Mouse (Mus musculus) hindbrain, embryonic 16.5 days (tissue): ENCODE results near the gene Ldlrap1. TPM values are rescaled to one million over a fixed set of nuclear protein-coding genes. Genes with fewer than 3 reads are reported as not detected.

Source experiments
- ATAC-seq: fragments of 200-750 bp; cut with Nextera tagmentation; 2 replicates; pipeline ENCODE4 v1.8.0; 2017; ENCODE audit warnings: moderate TSS enrichment, moderate library complexity
- H3K27ac ChIP-seq: fragments of 300-500 bp; sonication (generic); 2 replicates; pipeline ENCODE4 v1.5.1; 2014; ENCODE audit warnings: low read depth, mild to moderate bottlenecking, control low read depth, low read length, moderate library complexity
- H3K27me3 ChIP-seq: fragments of 300-500 bp; sonication (generic); replicated peaks from 2 replicates; pipeline ENCODE4 v1.6.1; 2014; ENCODE audit warnings: low read length; ENCODE audit not compliant: control insufficient read depth, insufficient read depth
- H3K36me3 ChIP-seq: fragments of 300-500 bp; sonication (generic); 2 replicates; pipeline ENCODE4 v1.6.1; 2014; ENCODE audit warnings: mild to moderate bottlenecking, low read length, moderate library complexity, mixed read lengths; ENCODE audit not compliant: control insufficient read depth, insufficient read depth
- H3K4me1 ChIP-seq: fragments of 300-500 bp; sonication (generic); 2 replicates; pipeline ENCODE4 v1.6.1; 2014; ENCODE audit warnings: low read depth, low read length; ENCODE audit not compliant: control insufficient read depth, insufficient read depth
- H3K4me2 ChIP-seq: fragments of 300-500 bp; sonication (generic); 2 replicates; pipeline ENCODE4 v1.6.1; 2014; ENCODE audit warnings: mild to moderate bottlenecking, low read length, control low read depth, moderate library complexity
- H3K4me3 ChIP-seq: fragments of 300-500 bp; sonication (generic); 2 replicates; pipeline ENCODE4 v1.5.1; 2014; ENCODE audit warnings: mild to moderate bottlenecking, low read length, control low read depth, moderate library complexity
- H3K9ac ChIP-seq: fragments of 300-500 bp; sonication (generic); 2 replicates; pipeline ENCODE4 v1.6.1; 2014; ENCODE audit warnings: low read depth, mild to moderate bottlenecking, control low read depth, low read length, moderate library complexity
- H3K9me3 ChIP-seq: fragments of 300-500 bp; sonication (generic); 2 replicates; pipeline ENCODE4 v1.6.1; 2014; ENCODE audit warnings: mild to moderate bottlenecking, low read length, moderate library complexity; ENCODE audit not compliant: control insufficient read depth
- WGBS: fragments of 180-500 bp; shearing (Covaris S2); extraction: QIAGEN DNeasy Blood & Tissue Kit; methylation state at CpG from one replicate; pipeline ENCODE4 v1.1.7; 2014; 5-methylcytosine and 5-hydroxymethylcytosine counted together
- polyA plus RNA-seq: library from polyadenylated mRNA; unstranded; fragments of >200 nt; fragmentation: Nextera tagmentation; extraction: Ambion mirVana; gene quantifications from 2 replicates; pipeline ENCODE4 v1.2.1, GENCODE M21; 2015

The Ldlrap1 gene
- polyA plus RNA-seq, 1 experiment from 2014 or later, result 3.0 TPM

- 93% methylated on average over 1 of the region's 1 CpGs for WGBS
- Histone ChIP-seq H3K4me1 (peaks cover 2% of the 10 kb centered on the region; the same call in 1 of the 2 replicates), H3K4me2 (no peak overlapping the region), H3K4me3 (no peak overlapping the region), H3K9ac (no peak overlapping the region), H3K27ac (no peak overlapping the region), H3K36me3 (peaks cover 2% of the 10 kb centered on the region; the same call in 1 of the 2 replicates), H3K27me3 (no peaks in the 10 kb centered on the region), H3K9me3 (peaks cover 4% of the 10 kb centered on the region)
- no peak for ATAC-seq
These were observed 75.4 kb downstream of the Ldlrap1 start for GRCm38 (mm10) chr4:134692388-134692787.

Other genes starting within 250 kb of the Ldlrap1 start
- gene Mtfr1l, start 232.6 kb downstream of the Ldlrap1 start, polyA plus RNA-seq, result 176 and 182 TPM in 2 replicates
- 6.7 and 7.0 TPM in 2 replicates for gene Selenon, start 215.9 kb downstream of the Ldlrap1 start, polyA plus RNA-seq
- gene Man1c1, start 63.7 kb downstream of the Ldlrap1 start, polyA plus RNA-seq, result 3.7 and 5.1 TPM in 2 replicates
- gene Maco1, start 85.3 kb upstream of the Ldlrap1 start, polyA plus RNA-seq, result 75.4 and 76.6 TPM in 2 replicates
- gene Rhd, start 96.5 kb upstream of the Ldlrap1 start, polyA plus RNA-seq, result 1.7 and 2.1 TPM in 2 replicates
- gene Tmem50a, start 147.0 kb upstream of the Ldlrap1 start, polyA plus RNA-seq, result 214 and 227 TPM in 2 replicates
- gene Rsrp1, start 155.6 kb upstream of the Ldlrap1 start, polyA plus RNA-seq, result 453 and 454 TPM in 2 replicates
- gene Syf2, start 162.9 kb upstream of the Ldlrap1 start, polyA plus RNA-seq, result 53.8 and 58.2 TPM in 2 replicates